Mouse (Mus musculus) B cell, adult 2 months (primary cell): ENCODE results near the gene Rtn4rl2.

Experiments used
- DNase-seq, 2 experiments: peaks; one replicate each; pipeline ENCODE4 v3.0.0; 2022

The Rtn4rl2 gene

DNA sequence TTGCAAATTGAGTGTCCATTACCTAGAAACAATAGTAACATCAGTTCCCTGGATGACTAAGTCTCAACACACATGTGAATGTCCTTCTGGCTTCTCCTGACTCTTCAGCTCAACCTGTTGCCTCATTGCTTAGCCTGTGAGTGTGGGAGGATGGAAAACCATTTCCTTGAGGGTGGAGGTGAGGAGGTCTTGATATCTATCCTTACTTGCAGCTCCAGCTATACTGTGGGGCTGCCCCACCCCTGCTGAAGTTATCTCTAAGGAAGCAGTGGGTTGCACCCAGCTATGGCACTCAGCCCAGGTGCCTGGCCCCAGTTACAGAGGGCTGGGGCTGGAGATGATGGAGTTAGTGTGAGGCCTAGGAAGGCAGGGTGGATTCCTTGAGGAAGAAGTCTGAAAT, 44.6 kb downstream of the Rtn4rl2 start:
- no peak for DNase-seq

DNA sequence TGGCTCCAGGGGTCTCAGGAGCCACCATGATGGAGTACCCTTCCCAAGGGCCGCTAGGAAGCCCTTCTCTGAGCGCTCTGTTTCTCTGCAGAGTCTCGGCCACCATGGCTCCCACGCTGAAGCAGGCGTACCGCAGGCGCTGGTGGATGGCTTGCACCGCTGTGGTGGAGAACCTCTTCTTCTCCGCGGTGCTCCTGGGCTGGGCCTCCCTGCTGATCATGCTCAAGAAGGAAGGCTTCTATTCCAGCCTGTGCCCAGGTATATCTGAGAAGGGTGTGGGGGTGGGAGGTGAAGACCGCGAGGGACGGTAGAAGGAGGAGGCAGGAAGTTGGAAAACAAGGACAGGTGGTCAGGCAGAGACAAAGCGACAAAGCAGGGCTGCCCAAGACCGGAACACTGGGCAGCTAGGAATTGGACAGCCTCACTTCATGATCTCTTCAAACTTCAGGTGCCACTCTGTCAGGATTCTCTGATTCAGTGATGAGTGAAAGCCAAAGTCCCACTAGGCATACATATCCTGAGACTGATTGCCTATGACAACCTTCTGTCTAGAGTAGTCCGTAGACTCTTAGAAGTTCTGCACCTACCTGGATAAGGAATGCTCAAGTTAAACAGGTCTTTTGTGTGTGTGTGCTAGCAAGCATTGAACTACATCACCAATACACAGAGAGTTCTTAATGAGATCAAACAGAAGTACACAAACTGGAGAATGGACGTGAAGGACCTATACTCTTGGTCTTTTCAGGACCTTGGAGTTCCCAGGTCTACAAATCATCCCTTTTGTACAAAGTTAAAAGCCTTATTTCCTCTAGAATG, 45.6 kb downstream of the Rtn4rl2 start:
- DNase-seq: no peak

DNA sequence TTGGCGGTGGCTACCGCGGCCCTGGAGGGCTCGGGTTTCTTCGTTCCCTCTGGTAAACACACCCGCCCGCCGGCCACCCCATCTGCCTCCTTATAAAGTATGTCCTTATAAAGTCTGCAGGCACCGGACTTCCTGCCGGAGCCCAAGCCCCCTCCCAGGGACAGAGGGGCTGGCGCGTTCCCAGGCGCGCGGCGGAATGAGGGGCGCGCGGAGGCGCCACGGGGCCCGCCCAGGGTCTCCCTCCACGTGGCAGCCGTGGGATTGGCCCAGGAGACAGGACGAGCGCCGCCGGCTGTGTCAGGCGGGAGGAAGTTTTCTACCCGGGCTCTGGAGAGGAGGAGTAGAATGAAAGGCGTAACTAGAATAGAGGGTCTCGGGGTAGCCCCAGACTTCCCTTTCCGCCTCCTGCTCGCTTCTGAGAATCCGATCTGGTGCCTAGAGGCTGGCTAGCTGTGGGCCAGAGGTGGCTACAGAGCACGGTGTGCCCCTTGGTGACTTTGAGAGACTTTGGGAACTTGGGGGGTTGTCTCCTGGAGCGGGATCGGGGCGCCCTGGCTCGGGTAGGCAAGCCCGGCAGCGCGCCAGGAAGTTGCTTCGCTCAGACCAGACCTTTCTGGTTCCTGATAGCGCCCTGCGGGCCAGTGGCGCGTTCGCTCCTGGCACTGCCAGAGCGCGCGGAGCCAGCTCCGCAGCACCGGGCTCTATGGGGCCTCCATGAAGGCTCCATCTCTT, 46.3 kb downstream of the Rtn4rl2 start:
- peak; percentile 54 to 68 for DNase-seq

DNA sequence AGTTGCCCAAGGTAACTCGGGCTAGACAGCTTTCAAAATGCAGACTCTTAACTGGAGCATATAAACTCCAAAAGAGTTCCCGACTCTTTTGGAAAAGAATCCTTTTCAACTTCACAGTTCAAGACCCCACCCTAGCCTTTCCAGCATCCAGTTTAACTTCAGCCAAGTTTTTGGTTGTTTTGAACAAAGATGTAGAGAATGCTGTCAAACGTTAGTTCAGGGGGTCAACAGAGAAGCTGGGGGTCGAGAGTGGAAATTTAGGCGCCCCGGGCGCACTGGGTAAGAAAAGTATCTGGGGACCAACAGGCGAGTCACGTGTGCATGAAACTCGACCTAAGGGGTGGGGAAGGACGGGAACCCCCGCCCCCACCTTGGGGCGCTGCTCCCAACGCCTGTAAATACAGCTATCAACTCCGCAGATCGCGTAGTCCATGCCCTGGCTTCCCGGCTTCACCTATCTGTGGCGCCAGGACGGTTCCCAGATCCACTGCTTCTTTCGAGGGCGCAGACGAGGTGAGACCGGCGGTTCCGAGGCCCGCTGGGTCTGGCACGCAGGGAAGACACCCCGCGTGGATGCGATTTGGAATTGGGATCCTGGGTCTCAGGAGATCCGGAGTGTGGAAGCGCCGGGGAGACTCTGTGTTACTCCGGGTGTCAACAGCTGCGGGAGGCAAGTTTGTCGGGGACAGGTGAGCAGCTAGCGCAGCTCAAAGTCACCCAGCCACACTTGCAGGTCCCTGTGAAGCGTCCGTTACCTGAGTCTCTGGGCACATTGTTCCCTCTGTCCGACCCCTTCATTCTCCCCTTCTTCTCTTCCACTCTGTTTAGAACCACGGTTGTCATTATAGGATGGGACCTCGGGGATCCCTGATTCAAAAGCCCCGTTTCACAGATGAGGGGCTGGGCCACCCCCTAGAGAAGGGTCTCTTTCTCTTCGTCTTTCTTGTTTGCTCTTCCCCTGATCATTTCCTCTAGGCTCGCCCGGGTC, 47.2 kb downstream of the Rtn4rl2 start:
- DNase-seq: peak; percentile 35 to 40

DNA sequence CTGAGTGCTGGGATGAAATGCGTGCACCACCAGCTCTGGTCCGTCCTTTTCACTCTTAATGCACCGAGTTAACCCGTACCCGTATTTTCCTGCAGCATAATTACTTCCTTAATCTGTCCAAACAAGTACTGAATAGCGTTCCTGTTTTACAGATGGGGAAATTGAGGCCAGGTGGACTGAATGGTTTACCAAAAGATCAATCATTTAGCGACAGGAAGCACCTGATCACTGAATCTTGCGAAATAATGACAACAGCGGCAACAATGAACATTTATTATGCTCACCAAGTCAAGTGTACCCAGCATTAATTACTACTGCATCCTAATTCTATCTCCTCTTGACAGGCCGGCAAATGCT, 47.9 kb downstream of the Rtn4rl2 start, which contains the start of gene Slc43a1:
Gene Slc43a1 (plus strand): TSS at position 258 of the 357 bp plus-strand sequence.
- no peak for DNase-seq

DNA sequence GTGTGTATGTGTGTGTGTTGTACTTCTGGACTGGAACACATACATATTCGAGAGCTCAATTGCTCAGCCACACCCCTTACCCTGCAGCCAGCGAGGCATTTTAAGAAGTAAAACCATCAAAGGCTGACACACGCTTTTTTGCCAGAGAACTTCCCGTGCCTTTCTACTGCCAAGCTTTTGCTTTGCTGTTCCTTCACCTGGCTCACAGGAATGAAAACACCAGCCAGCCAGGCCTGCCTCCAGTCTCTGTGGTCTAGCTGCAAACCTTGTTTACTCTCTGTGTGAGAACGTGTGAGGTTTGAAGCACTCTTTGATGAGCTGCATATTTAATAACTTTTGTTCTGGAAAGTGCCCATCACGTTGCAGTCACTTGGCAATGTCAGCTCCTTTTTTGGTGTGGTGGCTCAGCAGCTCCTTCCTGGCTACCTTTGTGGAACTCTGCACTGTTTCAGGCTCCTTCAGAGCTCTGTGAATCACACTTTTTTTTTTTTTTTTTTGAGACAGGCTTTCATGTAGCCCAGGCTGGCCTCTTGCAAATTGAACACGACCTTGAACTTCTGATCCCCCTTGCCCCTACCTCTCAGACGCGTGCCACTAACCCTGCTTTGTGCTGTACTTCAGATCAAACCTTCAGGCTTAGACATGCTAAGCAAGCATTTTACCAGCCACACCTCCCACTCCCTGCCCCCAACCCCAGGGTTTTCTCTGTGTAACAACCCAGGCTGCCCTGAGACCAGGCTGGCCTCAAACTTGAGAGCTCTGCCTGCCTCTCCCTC, 48.5 kb downstream of the Rtn4rl2 start:
- peak; percentile 17 to 18 for DNase-seq

DNA sequence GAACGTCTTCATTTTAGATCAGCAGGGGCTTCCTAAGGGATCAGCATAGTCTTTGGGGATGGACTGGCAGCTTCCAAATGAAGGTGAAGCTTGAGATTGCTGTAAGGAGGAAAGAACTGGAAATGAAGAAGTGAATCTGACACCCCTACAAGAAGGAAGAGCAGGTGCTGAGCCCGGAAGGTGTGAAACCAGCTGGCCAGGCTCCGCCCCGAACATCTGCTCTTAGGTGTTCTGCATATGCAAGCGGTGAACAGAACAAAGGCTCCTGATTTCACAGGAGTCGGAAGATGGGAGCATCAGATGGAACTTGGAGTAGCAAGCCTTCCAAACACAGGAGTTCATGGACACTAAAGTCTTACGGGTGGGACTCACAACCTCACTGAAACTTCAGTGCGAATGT, 49.4 kb downstream of the Rtn4rl2 start:
- peak; percentile 68 to 70 for DNase-seq

DNA sequence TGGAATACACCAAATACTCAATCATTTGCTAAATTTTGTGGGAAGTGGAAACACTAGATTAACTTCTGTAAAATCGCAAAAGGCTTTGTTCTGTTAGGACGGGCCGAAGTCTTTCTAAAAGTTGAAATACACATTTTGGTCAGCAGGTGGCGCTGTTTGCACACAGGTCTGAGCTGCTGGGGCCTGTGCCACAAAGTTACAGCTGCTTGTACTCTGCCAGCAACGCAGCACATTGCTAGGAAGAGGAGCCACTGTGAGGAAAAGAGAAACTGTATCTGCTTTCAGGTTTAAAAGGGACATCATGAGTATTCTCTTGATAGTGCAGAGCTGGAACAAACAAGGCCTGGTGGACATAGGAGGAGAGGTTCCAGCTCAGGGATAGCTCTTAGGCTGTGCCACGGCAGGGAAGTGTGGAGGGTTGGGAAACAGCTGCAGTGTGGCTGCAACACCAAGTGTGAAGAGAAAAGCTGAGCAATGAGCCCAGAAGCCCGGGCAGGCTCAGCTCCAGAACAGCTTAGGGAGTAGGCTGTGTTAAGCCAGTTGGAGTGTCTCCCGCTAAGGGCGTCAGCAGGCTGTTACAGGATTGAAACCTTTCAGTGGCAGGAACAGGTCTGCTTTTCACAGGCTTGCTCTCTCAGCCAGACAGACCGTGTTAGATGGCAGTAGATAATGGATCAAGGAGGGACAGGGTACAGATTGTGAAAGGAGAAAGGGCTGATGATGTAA, 54.7 kb downstream of the Rtn4rl2 start:
- DNase-seq: peak; percentile 87 to 88

DNA sequence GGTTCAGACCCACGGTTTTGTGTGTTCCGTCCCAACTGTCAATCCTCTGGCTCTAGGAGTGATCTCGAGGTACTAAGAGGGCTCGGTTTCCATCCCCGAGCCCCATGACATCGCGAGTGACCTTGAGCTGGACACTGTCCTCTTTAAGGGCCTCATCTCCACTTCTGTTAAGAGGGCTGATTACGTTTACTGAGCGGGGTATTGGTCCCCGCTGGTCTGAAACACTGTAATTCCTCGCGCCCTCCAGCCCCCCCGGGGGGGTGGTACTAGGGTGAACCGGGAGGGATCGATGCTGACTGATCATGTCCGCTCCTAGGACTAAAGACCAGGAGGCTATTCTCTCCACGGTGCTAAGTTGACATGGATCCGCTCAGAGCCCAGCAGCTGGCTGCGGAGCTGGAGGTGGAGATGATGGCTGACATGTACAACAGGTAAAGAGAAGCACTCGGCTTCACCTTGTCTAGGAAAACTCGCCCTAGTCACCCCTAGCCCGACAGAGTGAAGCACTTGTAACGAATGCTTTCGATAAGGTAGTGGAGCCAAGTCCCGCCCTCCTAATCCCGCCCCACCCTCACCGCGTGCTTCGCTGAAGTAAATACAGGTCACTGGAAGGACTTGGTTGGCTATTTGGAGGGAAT, 59.1 kb downstream of the Rtn4rl2 start:
- peak; percentile 19 to 23 for DNase-seq

DNA sequence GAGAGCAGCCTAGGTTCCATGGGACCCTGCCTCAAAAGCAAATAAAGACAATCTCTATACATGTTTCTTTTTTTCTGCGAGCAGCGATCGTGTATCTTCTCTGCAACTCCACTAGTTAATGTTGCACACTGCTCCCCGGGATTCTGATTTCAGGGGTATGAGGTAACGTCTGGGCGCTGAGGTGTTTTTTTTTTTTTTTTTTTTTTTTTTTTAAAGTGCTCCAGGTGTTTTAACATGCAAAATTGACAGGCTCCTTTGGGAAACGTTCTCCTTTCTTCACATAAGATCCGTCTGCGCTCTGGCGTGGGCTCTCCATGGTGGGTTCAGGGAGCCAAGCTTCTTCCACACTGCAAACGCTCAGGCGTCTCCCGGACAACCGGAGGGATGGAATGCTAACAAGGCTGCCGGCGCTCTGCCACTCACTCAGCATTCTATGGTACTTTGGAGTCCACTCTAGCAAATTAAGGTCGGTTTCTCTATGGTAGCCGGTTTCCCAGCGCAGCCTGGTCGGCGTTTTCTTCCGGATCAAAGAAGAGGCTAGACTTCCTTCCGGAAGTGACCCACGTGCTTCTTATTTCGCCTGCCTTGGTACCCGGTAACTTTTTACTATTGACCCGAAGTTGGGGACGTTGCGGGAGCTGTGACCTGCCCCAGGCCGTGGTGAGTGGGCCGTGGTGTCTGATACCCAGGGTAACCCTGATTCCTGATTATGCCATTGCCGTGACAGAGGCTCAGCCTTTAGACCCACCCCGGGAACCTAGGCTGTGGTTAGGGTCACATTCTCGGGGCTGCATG, 59.8 kb downstream of the Rtn4rl2 start, which contains the start of gene Timm10:
Gene Timm10 (plus strand): TSS at position 510 of the 795 bp plus-strand sequence.
- peak; percentile 80 to 81 for DNase-seq

DNA sequence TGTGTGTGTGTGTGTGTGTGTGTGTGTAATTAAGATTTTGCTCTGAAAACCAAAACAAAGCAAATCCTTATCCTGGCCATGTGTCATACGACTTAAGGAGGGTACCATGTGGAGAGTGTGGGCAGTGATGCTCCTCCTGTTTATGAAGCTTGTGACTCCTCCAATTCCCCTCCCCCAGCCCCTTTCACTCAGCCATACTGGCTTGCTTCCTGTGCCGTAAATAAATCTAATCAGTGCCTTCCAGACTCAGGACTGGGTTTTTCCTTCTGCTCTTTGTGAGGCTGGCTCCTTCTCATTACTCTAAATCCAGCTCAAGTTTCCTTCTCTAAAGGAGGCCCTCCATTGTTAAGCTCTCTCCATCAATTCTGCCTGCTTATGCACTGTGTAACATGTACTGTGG, 63.3 kb downstream of the Rtn4rl2 start:
- DNase-seq: no peak

DNA sequence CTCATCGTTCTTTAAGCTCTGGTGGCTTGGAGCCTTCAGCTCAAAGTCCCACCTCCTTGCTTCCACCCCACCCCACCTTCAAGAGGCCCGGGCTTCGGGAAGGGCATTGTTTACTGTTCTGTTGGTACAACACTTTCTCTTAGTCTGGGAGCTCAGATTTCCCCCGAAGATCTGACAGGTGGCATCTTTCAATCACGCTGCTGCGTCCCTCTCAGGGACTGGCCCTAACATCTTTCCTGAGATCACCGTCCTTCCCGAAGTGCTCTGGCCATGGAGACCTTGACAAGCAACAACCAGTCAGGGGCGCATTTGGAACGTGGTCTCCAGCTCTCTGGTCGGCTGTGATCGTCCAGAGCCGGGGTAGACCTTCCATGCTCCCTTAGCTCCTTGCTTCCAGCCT, 64.0 kb downstream of the Rtn4rl2 start, which contains the start of gene Smtnl1:
Gene Smtnl1 (minus strand): TSS at position 101 of the 400 bp plus-strand sequence.
- DNase-seq: no peak
